Mouse (Mus musculus) adrenal gland, adult 8-10 months (tissue): ENCODE measurements around the gene Apoc2. TPM values are rescaled to one million over a fixed set of nuclear protein-coding genes. Genes with fewer than 3 reads are reported as not detected.

Experiments used
- DNase-seq: peaks from one replicate; pipeline ENCODE4 v3.0.0; 2022
- total RNA-seq, 4 experiments: library from RNA; stranded (reverse); gene quantifications; 2 replicates each; pipeline ENCODE4 v1.2.4; 2022

The Apoc2 gene
- total RNA-seq, 4 experiments from 2014 or later = 1.0 to 2.6 (median 1.4) TPM; not detected in 1

DNA sequence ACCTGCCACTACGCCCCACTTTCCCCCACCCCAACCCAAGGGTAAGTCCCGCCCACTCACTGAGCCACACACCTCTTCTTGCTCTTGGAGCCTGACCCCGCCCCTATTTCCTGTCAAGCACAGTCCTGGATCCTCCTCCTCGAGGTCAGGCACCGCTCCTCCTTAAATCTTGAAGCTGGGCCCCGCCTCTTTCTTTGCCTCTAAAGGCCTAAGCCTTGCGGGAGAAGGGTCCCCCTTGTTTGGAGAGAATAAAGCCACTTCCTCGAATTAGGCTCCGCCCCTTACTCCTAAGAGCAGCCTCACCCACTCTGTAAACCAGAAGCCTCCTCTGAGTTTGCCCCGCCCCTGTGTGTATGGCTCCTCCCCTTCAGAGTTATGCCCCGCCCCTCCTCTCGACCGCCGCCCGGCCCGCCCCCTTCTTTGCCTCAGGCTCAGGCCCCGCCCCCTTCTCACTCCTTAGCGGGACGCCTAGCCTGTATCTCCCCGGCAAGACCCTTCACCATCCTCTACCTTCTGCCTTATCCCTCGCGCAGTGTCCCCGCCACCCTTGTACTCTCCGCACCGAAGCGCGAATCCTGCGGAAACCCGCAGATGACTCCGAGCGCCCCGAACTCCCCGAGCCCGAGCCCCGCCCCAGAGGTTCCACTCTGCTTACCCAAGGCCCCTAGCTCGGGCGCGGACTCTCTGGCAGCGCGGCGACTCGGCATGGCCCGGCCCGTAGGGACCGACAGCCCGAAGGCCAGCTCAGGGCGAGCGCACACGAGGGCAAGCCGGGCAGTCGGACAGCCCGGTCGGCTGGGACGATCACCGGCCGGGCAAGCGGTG lies 49.0 kb downstream of the Apoc2 start:
- DNase-seq = peak; percentile 98

DNA sequence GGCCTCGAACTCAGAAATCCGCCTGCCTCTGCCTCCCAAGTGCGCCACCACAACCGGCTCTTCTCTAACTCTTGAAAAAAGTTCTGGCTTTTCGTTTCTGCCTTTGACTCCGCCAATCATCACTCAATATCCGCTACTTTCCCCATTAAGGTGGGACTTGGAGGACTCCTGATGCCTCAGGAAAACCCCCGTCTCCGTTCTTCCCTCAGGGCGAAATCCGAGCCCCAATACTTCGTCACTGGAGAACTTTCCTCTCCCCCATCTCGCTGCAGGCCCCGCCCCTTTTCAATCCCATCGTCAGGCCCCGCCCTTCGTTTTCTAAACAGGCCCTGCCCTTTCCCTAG lies 49.6 kb downstream of the Apoc2 start:
- no peak for DNase-seq

DNA sequence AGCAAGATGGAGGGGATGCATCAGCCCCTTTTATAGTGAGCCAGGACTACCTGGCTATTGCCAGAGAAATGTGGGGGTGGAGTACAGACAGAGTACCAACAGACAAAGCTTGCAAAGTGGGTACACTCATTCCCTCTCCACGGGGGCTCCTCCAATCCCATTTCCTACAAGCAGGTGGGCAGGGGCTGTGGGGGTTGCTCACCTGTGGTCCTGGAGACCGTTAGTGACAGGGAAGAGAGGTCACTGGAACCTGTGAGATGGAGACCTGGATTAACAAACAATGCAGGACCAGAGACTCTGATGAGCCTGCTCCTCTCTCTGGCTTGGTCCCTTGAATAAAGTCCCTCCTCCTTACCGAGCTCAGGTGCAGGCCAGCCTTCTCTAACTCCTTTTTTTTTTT lies 50.0 kb downstream of the Apoc2 start:
- no peak for DNase-seq

GRCm38 (mm10) chr7:19623433-19623832 lies 54.3 kb downstream of the Apoc2 start:
- no peak for DNase-seq

DNA sequence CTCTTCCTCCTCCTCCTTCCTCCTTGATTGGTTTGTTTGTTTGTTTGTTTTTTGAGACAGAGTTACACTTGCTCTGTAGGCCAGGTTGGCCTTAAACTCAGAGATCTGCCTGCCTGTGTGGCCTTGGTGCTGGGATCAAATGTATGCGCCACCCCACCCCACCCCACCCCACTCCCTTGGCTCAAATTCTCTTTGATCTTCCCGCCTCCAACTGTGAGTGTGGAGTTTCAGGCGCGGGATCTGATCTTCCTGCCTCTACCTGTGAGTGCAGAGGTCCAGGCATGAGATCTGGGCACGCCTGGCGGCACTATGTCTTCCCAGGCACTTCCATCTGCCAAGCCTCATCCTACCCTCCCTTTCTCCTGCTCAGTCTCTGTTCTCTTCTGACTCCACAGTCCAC lies 55.5 kb downstream of the Apoc2 start:
- DNase-seq = no peak

Other genes with a start within 250 kb of the Apoc2 start
- 10 to 100 TPM; 44.4 to 53.9 (median 47.6) TPM for gene Mark4, start 219.1 kb downstream of the Apoc2 start, total RNA-seq
- 10 to 100 TPM; 31.9 to 69.2 (median 51.8) TPM for gene Exoc3l2, start 214.6 kb downstream of the Apoc2 start, total RNA-seq
- 10 to 100 TPM; 12.7 to 15.4 (median 13.6) TPM for gene Bloc1s3, start 169.6 kb downstream of the Apoc2 start, total RNA-seq
- 100 to 1,000 TPM in 1 of 4 experiments, 10 to 100 TPM in 3; 77.7 to 107 (median 90.3) TPM for gene Trappc6a, start 169.5 kb downstream of the Apoc2 start, total RNA-seq
- gene Nkpd1, start 160.1 kb downstream of the Apoc2 start, total RNA-seq = under 1 TPM in 2 of 4 experiments, not detected in 2; 0.13 to 0.31 TPM
- gene Ppp1r37, start 114.9 kb downstream of the Apoc2 start, total RNA-seq = 10 to 100 TPM; 68.3 to 88.3 (median 81.8) TPM
- gene Zfp296, start 100.7 kb downstream of the Apoc2 start, total RNA-seq = under 1 TPM; 0.52 to 0.68 (median 0.57) TPM
- 10 to 100 TPM; 76.9 to 94.1 (median 85.1) TPM for gene Gemin7, start 100.3 kb downstream of the Apoc2 start, total RNA-seq
- gene Clasrp, start 73.5 kb downstream of the Apoc2 start, total RNA-seq = 10 to 100 TPM; 29.5 to 92.6 (median 50.4) TPM
- 10 to 100 TPM; 31.6 to 50.7 (median 42.6) TPM for gene Relb, start 48.5 kb downstream of the Apoc2 start, total RNA-seq
- 100 to 1,000 TPM; 164 to 180 (median 179) TPM for gene Clptm1, start 12.9 kb downstream of the Apoc2 start, total RNA-seq
- gene Gm44805, start 3.5 kb upstream of the Apoc2 start, total RNA-seq = 1 to 10 TPM in 2 of 4 experiments, under 1 TPM in 1, not detected in 1; 0.54 to 3.0 (median 1.9) TPM
- 100 to 1,000 TPM in 2 of 4 experiments, 10 to 100 TPM in 2; 48.6 to 249 (median 89.6) TPM for gene Apoc4, start 3.5 kb upstream of the Apoc2 start, total RNA-seq
- 100 to 1,000 TPM in 2 of 4 experiments, 10 to 100 TPM in 2; 11.6 to 554 (median 210) TPM for gene Apoc1, start 14.7 kb upstream of the Apoc2 start, total RNA-seq
- gene Apoe, start 21.2 kb upstream of the Apoc2 start, total RNA-seq = 1,000 to 10,000 TPM in 3 of 4 experiments, 100 to 1,000 TPM in 1; 996 to 1,300 (median 1,120) TPM
- 100 to 1,000 TPM; 119 to 134 (median 125) TPM for gene Tomm40, start 37.5 kb upstream of the Apoc2 start, total RNA-seq
- gene Nectin2, start 72.5 kb upstream of the Apoc2 start, total RNA-seq = 100 to 1,000 TPM in 1 of 4 experiments, 10 to 100 TPM in 3; 72.1 to 116 (median 88.9) TPM
- gene Bcam, start 93.1 kb upstream of the Apoc2 start, total RNA-seq = 10 to 100 TPM; 50.3 to 63.5 (median 55.3) TPM
- gene Cblc, start 118.9 kb upstream of the Apoc2 start, total RNA-seq = under 1 TPM in 1 of 4 experiments, not detected in 3; 0.43 TPM
- gene Bcl3, start 144.8 kb upstream of the Apoc2 start, total RNA-seq = 10 to 100 TPM; 16.5 to 23.4 (median 21.9) TPM
- under 1 TPM in 2 of 4 experiments, not detected in 2; 0.28 to 0.35 TPM for gene Gm19345, start 174.1 kb upstream of the Apoc2 start, total RNA-seq
- gene Ceacam16, start 183.4 kb upstream of the Apoc2 start, total RNA-seq = under 1 TPM in 1 of 4 experiments, not detected in 3; 0.31 TPM
- not detected for gene Ceacam19, start 210.0 kb upstream of the Apoc2 start, total RNA-seq
- gene Pvr, start 243.2 kb upstream of the Apoc2 start, total RNA-seq = 10 to 100 TPM; 20.6 to 34.2 (median 24.5) TPM